Mouse (Mus musculus) liver, embryonic 14.5 days (tissue): ENCODE results near the gene Slc13a5.

ENCODE experiments used
- CTCF ChIP-seq: IDR thresholded peaks from 2 replicates; pipeline ENCODE4 v1.5.1; 2016; ENCODE audit warnings: antibody characterized with exemption, low read depth, control low read depth
- EP300 ChIP-seq: IDR thresholded peaks from 2 replicates; pipeline ENCODE4 v1.6.1; 2016; ENCODE audit warnings: antibody characterized with exemption, low read depth

DNA sequence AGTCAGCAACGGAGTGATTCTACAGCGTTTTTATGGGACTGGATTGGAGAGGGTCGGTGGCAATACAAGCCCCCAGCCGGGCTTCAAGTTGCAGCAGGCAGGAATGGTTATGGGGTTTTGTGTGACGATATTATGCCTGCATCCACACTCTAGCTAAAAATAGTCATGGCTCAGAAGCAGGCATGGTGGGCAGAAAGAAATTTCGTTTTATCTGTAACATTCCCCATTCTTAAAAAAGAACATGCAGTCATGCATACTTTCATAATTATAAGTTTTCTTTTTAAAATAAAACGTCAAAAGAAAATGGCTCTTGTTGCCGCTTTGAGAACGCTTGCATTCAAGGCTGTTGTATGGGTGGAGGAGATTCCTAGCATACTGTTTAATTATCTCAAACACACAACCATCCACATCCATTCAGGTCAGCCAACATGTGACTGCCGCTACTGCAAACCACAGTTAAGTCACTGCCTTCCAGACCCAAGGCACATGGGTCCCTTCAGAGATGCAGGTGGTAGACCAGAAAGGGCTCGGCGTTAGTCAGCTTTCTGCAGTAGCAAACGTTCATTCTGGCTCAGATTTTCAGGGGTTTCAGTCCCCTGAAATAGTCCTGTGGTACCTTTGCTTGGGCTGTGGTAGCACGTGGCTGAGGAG, 17.6 kb upstream of the Slc13a5 start:
- TF ChIP-seq CTCF (no peak), EP300 (no peak)
